Mouse (Mus musculus) intestine, embryonic 14.5 days (tissue): ENCODE measurements around the gene Pfkfb3. TPM values are rescaled to one million over a fixed set of nuclear protein-coding genes. Genes with fewer than 3 reads are reported as not detected.

Experiments used
- ATAC-seq: fragments of 200-750 bp; cut with Nextera tagmentation; replicated peaks from 2 replicates; pipeline ENCODE4 v1.8.0; 2017; ENCODE audit warnings: low read depth, moderate number of reproducible peaks, moderate TSS enrichment, moderate library complexity; ENCODE audit not compliant: low FRiP score, low TSS enrichment
- DNase-seq: peaks from one replicate; pipeline ENCODE4 v3.0.0-alpha.2; 2018; ENCODE audit warnings: low spot score
- H3K27ac ChIP-seq: fragments of 300-500 bp; sonication (generic); 2 replicates; pipeline ENCODE4 v1.5.1; 2014; ENCODE audit warnings: low read depth, mild to moderate bottlenecking, control low read depth
- H3K27me3 ChIP-seq: fragments of 300-500 bp; sonication (generic); replicated peaks from 2 replicates; pipeline ENCODE4 v1.6.1; 2014; ENCODE audit warnings: low read length, control low read depth; ENCODE audit not compliant: control insufficient read depth, insufficient read depth
- H3K36me3 ChIP-seq: fragments of 300-500 bp; sonication (generic); 2 replicates; pipeline ENCODE4 v1.6.1; 2014; ENCODE audit warnings: low read length, control low read depth; ENCODE audit not compliant: control insufficient read depth, insufficient read depth
- H3K4me1 ChIP-seq: fragments of 300-500 bp; sonication (generic); replicated peaks from 2 replicates; pipeline ENCODE4 v1.6.1; 2014; ENCODE audit warnings: low read length, control low read depth, mixed read lengths; ENCODE audit not compliant: control insufficient read depth, insufficient read depth
- H3K4me2 ChIP-seq: fragments of 300-500 bp; sonication (generic); 2 replicates; pipeline ENCODE4 v1.6.1; 2014; ENCODE audit warnings: low read length
- H3K4me3 ChIP-seq: fragments of 300-500 bp; sonication (generic); 2 replicates; pipeline ENCODE4 v1.5.1; 2014; ENCODE audit warnings: low read depth, low read length, control low read depth, mixed read lengths
- H3K9ac ChIP-seq: fragments of 300-500 bp; sonication (generic); 2 replicates; pipeline ENCODE4 v1.6.1; 2014; ENCODE audit warnings: mild to moderate bottlenecking, low read length
- H3K9me3 ChIP-seq: fragments of 300-500 bp; sonication (generic); 2 replicates; pipeline ENCODE4 v1.6.1; 2016; ENCODE audit warnings: low read length, control low read depth; ENCODE audit not compliant: control insufficient read depth
- WGBS: fragments of 180-500 bp; shearing (Covaris S2); extraction: QIAGEN DNeasy Blood & Tissue Kit; methylation state at CpG from one replicate; pipeline ENCODE4 v1.1.7; 2014; 5-methylcytosine and 5-hydroxymethylcytosine counted together
- polyA plus RNA-seq: library from polyadenylated mRNA; unstranded; fragments of >200 nt; fragmentation: Nextera tagmentation; extraction: Ambion mirVana; gene quantifications from 2 replicates; pipeline ENCODE4 v1.2.1, GENCODE M21; 2014

Pfkfb3 gene
- polyA plus RNA-seq, 1 experiment from 2014 or later: 18.9 TPM

GRCm38 (mm10) chr2:11526063-11526462 is 27.8 kb downstream of the Pfkfb3 start:
- H3K9me3 ChIP-seq: no peaks in the 10 kb centered on the region
- no peak for DNase-seq
- no peak overlapping the region for H3K9ac ChIP-seq
- no peaks in the 10 kb centered on the region for H3K27me3 ChIP-seq
- no peaks in the 10 kb centered on the region for H3K36me3 ChIP-seq
- no peak overlapping the region for H3K27ac ChIP-seq
- H3K4me3 ChIP-seq: no peak overlapping the region
- 72% methylated on average over 5 of the region's 5 CpGs for WGBS
- ATAC-seq: no peak
- H3K4me1 ChIP-seq: no peaks in the 10 kb centered on the region
- H3K4me2 ChIP-seq: no peak overlapping the region

GRCm38 (mm10) chr2:11524736-11525135 is 29.1 kb downstream of the Pfkfb3 start:
- WGBS: 71% methylated on average over 6 of the region's 6 CpGs
- DNase-seq (no peak), ATAC-seq (no peak)
- Histone ChIP-seq H3K4me3 (no peak overlapping the region), H3K9me3 (no peaks in the 10 kb centered on the region), H3K27ac (no peak overlapping the region), H3K9ac (no peak overlapping the region), H3K4me2 (no peak overlapping the region), H3K4me1 (no peaks in the 10 kb centered on the region), H3K36me3 (no peaks in the 10 kb centered on the region), H3K27me3 (no peaks in the 10 kb centered on the region)

- H3K27ac ChIP-seq: no peak overlapping the region
- DNase-seq (no peak), ATAC-seq (no peak)
- H3K9ac ChIP-seq: no peak overlapping the region
- H3K4me1 ChIP-seq: no peaks in the 10 kb centered on the region
- no peaks in the 10 kb centered on the region for H3K27me3 ChIP-seq
- 89% methylated on average over 7 of the region's 7 CpGs for WGBS
- no peak overlapping the region for H3K4me2 ChIP-seq
- no peaks in the 10 kb centered on the region for H3K9me3 ChIP-seq
- H3K4me3 ChIP-seq: no peak overlapping the region
- no peaks in the 10 kb centered on the region for H3K36me3 ChIP-seq
These were observed 32.1 kb downstream of the Pfkfb3 start for GRCm38 (mm10) chr2:11521758-11522157.

GRCm38 (mm10) chr2:11520786-11521185 is 33.1 kb downstream of the Pfkfb3 start:
- Histone ChIP-seq H3K9me3 (no peaks in the 10 kb centered on the region), H3K9ac (no peak overlapping the region), H3K4me2 (no peak overlapping the region), H3K4me3 (no peak overlapping the region), H3K36me3 (no peaks in the 10 kb centered on the region), H3K27me3 (no peaks in the 10 kb centered on the region), H3K4me1 (no peaks in the 10 kb centered on the region), H3K27ac (no peak overlapping the region)
- ATAC-seq (peak; percentile 63; the same call in 1 of the 2 replicates), DNase-seq (no peak)
- 68% methylated on average over 9 of the region's 9 CpGs for WGBS

GRCm38 (mm10) chr2:11515828-11516227 is 38.0 kb downstream of the Pfkfb3 start:
- 80% methylated on average over 3 of the region's 3 CpGs for WGBS

GRCm38 (mm10) chr2:11513057-11513967 is 40.6 kb downstream of the Pfkfb3 start:
- WGBS: 64% methylated on average over 18 of the region's 18 CpGs
- Histone ChIP-seq H3K4me1 (no peaks in the 10 kb centered on the region), H3K4me3 (no peak overlapping the region), H3K9ac (no peak overlapping the region), H3K36me3 (no peaks in the 10 kb centered on the region), H3K4me2 (no peak overlapping the region), H3K27me3 (no peaks in the 10 kb centered on the region), H3K9me3 (no peaks in the 10 kb centered on the region), H3K27ac (no peak overlapping the region)
- ATAC-seq (no peak), DNase-seq (no peak)

More at GRCm38 (mm10) chr2:11515828-11516227, 38.0 kb downstream of the Pfkfb3 start:
- Histone ChIP-seq H3K4me1 (no peaks in the 10 kb centered on the region), H3K4me2 (no peak overlapping the region), H3K9ac (no peak overlapping the region), H3K27ac (no peak overlapping the region), H3K4me3 (no peak overlapping the region), H3K36me3 (no peaks in the 10 kb centered on the region), H3K27me3 (no peaks in the 10 kb centered on the region), H3K9me3 (no peaks in the 10 kb centered on the region)
- no peak for ATAC-seq
- no peak for DNase-seq

DNA sequence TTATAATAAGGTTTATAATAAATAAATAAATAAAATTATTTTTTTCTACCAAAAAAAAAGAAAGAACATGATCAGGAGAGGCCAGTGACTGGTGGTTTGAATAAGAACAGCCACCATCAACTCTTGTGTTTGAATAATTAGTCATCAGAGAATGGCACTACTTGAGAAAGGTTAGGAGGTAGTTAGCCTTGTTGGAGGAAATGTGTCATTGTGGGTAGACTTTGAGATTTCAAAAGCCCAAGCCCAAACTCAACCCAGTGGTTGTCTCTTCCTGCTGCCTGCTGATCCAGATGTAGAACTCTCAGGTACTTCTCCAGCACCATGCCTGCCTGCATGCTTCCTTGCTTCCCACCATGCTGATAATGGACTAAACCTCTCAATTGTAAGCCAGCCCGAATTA is 41.8 kb downstream of the Pfkfb3 start:
- WGBS: 88% methylated on average over 1 of the region's 1 CpGs
- Histone ChIP-seq H3K4me2 (no peak overlapping the region), H3K27me3 (no peaks in the 10 kb centered on the region), H3K9ac (no peak overlapping the region), H3K9me3 (no peaks in the 10 kb centered on the region), H3K4me1 (no peaks in the 10 kb centered on the region), H3K4me3 (no peak overlapping the region), H3K36me3 (no peaks in the 10 kb centered on the region), H3K27ac (no peak overlapping the region)
- no peak for DNase-seq
- no peak for ATAC-seq

DNA sequence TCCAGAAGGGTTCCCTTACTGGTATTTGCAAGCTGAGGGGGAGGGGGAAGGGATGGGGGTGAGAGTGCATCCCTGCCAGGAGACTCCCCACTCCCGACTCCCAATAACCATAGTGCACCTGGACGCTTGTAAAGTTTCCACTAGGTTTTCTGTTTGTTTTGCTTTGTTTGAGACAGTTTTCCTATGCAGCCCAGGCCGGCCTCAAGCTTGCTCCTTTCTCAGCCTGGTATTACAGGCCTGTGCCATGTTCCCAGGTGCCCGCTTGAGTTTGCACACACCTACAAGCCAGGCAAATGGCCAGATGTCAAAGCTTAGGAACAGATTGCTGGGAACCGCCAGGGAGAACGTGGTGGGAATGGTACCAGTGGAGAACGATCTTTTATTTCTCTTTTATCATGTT is 50.1 kb downstream of the Pfkfb3 start:
- 22% methylated on average over 7 of the region's 7 CpGs for WGBS
- peaks cover 4% of the 10 kb centered on the region; the same call in 1 of the 2 replicates for H3K27me3 ChIP-seq
- H3K27ac ChIP-seq: peak overlapping the region; percentile 83; the same call in 1 of the 2 replicates
- peak overlapping the region; percentile 95 for H3K4me2 ChIP-seq
- 0 out of 2 replicates have a peak, but pooled peaks cover 4% of the 10 kb centered on the region for H3K36me3 ChIP-seq
- H3K9ac ChIP-seq: peak overlapping the region; percentile 52
- DNase-seq (no peak), ATAC-seq (no peak)
- peak overlapping the region; percentile 68 for H3K4me3 ChIP-seq
- no peaks in the 10 kb centered on the region for H3K9me3 ChIP-seq
- peaks cover 13% of the 10 kb centered on the region; the same call in 1 of the 2 replicates for H3K4me1 ChIP-seq
